Mouse (Mus musculus): ENCODE data around the gene Rpl7l1.
"Not testable (repeated sequence)": the region's sequence is repeated elsewhere in the genome, so short reads cannot be mapped to it uniquely, and the experiment has no call there.

Rpl7l1 gene

DNA sequence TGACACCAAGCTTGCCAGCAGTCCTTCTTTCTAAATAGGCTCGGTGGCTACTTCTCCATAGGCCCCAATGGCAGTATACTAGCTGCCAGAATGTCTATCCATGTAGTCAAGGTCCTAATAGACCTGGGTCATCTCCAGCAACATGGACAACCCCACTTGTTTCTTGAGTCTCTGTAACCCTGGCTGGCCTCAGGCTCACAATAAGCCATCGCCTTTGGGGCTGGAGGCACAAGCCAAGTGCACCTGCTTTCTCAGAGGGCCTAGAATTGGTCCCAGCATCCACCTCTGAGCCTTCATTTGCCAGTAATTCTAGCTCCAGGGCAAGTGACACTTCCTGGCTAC, 8.4 kb downstream of the Rpl7l1 start:
- DNase-seq: no peak

DNA sequence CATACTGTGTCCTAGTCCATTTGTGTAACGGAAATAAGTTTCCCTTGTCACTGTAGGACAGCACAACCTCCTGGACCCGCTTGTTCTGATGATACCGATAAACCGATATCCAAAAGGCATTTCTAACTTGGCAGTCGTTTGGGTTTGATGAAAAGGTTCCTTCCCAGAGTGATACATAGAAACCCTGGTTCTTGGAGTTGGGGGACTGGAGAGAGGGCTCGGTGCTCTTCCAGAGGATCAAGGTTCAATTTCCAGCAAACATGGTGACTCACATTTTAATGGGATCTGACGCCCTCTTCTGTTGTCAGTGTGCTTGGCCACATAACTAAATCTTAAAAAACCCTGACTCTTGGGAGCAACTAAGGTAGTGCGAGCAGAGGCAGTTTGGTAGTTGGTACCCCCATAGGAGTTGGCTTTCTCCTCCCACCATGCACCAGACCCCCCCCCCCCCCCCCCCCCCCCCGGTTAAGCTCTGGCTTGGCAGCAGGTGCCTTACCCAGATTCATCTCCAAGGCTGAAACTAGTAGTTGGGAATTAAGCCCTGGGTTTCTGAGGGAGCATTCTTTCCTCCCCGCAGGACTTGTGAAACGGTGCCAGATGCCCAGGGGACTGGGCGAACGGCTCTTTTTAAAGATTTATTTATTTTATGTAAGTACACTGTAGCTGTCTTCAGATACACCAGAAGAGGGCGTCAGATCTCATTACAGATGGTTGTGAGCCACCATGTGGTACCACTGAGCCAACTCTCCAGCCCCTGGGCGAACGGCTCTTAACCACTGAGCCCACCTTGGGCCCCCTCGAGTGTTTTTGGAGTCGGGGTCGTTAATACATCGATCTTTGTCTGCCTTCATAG, 9.0 kb downstream of the Rpl7l1 start:
- no peak for DNase-seq

DNA sequence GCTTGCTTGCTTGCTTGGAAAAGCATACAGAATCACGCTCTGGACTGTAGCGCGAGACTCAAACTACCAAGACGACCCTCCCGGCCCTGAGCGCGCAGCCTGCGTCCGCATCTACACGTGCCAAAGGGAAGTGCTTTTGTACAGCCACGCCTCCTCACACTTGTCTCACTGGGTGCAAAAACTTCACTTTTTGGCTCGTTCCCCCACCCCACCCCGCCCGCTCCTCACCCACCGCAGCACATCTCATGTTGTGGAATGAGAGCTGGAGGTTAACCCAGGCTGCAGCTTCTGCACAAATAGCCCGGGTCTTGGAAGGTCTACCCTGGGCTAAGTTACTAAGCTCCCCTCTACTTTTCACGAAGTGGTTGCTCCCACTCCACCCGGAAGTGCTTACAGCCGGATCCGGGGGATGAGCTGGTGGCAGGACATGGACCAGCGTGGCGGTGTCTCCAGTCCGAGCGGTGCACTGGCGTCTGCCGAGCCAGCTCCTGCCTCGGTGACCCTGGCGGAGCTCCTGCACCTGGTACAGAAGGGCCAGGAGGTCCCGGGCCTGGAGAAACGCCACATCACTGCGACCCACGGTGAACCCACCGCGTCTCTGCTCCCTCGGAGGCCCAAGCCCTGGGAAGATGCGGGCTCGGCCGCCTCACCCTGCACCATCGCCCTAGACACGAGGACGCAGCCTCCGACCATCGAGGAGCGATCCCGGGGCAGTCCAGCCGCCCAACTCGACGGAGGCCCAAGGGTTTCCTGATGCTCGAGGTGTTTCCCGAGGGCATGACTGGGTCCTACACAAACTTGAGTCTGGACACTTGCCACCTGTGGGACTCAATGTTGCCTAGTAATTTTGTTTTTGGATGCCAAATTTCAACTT, 9.8 kb downstream of the Rpl7l1 start, which contains the start of gene 2310039H08Rik:
TSS of gene 2310039H08Rik (plus strand) at position 232 of the 874 bp plus-strand sequence.
- DNase-seq: peak; percentile 66 to 75

- DNase-seq: no peak
Observed at GRCm38 (mm10) chr17:46772038-46772403, 10.5 kb downstream of the Rpl7l1 start.

DNA sequence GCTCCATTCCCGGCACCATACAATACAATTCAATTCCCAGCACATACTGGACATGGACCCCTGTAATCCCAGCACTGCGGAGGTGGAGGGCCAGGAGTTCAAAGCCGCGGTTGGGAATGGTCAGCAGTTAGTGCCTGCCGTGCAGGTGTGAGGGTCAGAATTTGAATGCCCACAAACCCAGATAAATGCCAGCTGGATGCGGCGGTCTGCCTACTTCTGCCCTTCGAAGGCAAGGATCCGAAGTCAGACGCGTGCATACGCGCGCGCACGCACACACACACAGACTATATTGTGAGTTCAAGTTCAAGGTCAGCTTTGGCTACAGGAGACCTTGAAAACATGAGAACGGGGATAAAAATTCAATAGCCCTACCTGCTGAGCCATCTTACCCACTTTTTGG, 10.9 kb downstream of the Rpl7l1 start:
- no peak for DNase-seq

DNA sequence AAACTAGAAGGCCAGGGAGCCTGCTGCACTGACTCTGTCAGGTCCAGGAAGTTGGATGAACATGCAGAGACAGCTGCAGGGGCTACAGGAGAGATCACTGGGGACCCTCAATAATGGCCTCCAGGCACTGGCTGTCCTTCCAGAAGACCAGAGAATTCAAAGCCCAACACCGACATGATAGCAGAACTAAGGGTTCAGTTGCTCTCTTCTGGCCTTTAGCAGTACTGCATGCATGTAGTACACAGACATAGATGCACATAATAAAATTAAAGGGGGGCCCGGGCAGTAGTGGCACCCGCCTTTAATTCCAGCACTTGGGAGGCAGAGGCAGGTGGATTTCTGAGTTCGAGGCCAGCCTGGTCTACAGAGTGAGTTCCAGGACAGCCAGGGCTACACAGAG, 11.4 kb downstream of the Rpl7l1 start:
- DNase-seq: no peak

DNA sequence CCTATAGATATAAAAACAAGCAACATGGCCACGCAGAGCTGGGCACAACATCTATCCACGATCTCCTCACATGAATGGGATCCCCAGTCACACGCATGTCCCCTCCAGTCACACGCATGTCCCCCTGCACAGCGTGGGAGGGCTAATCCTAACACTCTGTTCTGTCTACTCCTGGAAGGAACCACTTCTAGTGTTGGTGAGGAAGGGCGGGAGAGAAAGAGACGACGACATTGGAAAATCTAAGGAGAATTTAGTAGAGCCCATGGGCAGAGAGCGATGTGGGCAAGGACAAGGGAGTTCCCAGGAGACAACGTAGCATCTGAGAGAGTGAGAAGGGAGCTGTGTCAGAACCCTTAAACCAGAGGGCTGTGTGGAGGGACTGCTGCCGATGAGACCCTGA, 11.9 kb downstream of the Rpl7l1 start:
- DNase-seq: no peak

DNA sequence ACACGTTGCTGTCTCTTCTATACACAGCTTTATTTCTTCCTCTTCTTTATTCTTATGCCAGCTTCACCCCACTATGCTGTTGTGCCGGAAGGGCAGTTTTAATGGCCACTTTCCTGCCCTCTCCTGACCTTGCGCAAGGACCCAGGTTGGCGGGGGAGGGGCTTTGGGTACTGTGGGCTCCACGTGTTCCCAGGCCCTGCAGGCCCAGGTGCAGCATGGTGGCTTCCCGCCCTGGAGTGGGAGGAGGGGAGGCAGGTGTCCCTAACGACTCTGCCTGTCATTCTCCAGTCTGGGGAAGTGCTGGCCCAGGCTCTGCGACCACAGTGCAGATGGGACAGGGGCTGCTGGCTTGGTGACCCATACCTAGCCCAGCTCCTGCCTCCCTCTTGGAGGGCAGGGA, 14.6 kb downstream of the Rpl7l1 start:
- no peak for DNase-seq

GRCm38 (mm10) chr17:46764916-46765315, 17.6 kb downstream of the Rpl7l1 start:
- not testable (repeated sequence) for DNase-seq

GRCm38 (mm10) chr17:46763544-46763943, 18.9 kb downstream of the Rpl7l1 start, which contains the start of gene Ptcra:
Gene Ptcra (minus strand): TSS chr17:46763712.
- DNase-seq: no peak

GRCm38 (mm10) chr17:46758753-46759152, 23.7 kb downstream of the Rpl7l1 start:
- no peak for DNase-seq

GRCm38 (mm10) chr17:46751794-46752556, 30.5 kb downstream of the Rpl7l1 start, which contains the start of gene Cnpy3:
Gene Cnpy3 (minus strand): TSS chr17:46752214.
- DNase-seq: peak; percentile 93 to 96

GRCm38 (mm10) chr17:46751056-46751793, 31.2 kb downstream of the Rpl7l1 start:
- DNase-seq: peak in 1 of 2 experiments; percentile 78

DNA sequence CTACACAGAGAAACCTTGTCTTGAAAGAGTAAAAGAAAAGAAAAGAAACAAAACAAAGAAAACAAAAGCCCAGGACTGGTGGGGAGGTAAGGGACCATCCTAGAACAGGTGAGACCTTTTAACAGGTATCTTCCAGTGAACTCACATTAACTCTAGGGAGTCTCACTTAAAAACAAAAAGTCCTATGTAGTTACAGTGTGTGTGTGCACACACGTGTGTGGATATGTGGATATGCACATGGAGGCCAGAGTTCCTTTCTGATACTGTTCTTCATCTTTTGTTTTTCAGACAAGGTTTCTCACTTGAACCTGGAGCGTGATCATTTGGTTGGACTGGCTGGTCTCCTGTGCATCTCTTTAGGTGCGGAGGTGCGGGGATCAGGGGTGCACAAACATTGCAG, 31.9 kb downstream of the Rpl7l1 start:
- DNase-seq: no peak

- no peak for DNase-seq
Observed at GRCm38 (mm10) chr17:46749282-46749681, 33.2 kb downstream of the Rpl7l1 start.

- no peak for DNase-seq
Observed at GRCm38 (mm10) chr17:46747806-46748205, 34.7 kb downstream of the Rpl7l1 start.

GRCm38 (mm10) chr17:46747234-46747633, 35.2 kb downstream of the Rpl7l1 start:
- DNase-seq: no peak

GRCm38 (mm10) chr17:46745506-46745905, 37.0 kb downstream of the Rpl7l1 start:
- no peak for DNase-seq

DNA sequence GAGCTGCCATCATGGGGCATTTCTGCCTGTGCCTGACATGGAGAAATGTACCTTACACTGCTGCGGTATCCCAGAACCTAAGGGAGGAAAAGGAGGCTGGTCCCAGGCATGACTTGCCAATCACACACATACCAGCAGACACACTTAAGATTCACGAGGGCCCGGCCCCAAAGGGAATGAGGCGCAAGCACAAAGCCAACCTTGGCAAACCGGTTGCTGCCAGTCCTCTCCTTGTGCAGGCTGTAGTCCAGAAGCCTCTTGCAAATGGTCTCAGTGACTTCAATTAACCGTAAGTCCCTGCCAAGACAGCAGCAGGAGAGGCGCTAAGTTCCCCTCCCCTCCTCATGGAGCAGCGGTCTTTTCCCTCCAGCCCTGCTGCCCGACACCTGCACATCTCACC, 39.5 kb downstream of the Rpl7l1 start:
- DNase-seq: no peak

DNA sequence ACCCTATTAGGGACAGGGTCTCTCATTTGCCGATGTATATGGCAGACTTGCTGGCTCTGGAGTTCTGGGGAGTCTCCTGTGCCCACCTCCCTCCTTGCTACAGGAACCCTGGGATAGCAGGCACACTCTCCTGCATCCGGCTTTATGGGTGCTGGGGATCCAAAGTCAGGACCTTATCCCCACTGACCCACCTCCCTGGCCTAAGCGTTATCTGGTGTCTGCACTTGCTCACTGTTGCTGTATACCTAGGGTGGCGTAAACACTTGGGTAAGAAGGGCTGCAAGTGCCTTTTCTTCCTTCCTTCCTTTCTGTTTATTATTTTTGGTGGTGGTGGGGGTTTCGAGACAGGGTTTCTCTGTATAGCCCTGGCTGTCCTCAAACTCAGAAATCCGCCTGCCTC, 41.2 kb downstream of the Rpl7l1 start:
- DNase-seq: no peak

DNA sequence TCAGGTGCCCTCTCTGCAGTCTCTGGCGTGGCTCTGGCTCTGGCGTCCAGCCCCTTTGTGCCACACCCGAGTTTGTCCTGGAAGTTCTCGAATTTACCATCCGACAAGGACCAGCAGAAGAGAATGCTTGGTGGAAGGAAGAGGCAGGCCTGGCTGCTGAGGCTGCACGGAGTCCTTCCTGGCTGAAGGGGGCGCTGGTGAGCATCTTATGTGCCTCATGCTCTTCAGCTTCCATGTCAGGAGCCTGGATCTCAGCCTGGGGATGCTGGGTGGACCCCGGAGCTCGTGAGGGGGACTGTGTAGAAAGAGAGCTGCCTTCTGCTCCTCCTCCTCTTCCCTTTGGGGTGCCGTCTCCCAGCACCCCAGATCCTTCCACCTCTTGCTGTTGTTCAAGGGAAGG, 46.3 kb downstream of the Rpl7l1 start:
- DNase-seq: peak in 1 of 2 experiments; percentile 55

- no peak for DNase-seq
Observed at GRCm38 (mm10) chr17:46735287-46735686, 47.2 kb downstream of the Rpl7l1 start.
